ENCODE assay signal across 14 mouse cellular contexts in genomic region chr12:79628121-79628774, GRCm38 (mm10).
DNase-seq lines count a peak whose midpoint lies in the region; ATAC-seq and TF ChIP-seq lines count a peak whose summit lies in the region.
"Had no signal": no experiment of that assay in that cellular context is flagged by ENCODE, and none has a peak within 500 bp of the region (broad histone marks: within the 10 kb centered on the region; RNA-seq: fewer than 3 reads in every experiment).

No protein-coding gene starts in this region.

- no peak overlapping the region for H3K9ac ChIP-seq in heart, embryonic 11.5 days (ENCODE audit: low read depth, low read length)
- peak overlapping the region; percentile 22; the same call in 1 of the 2 replicates for H3K9ac ChIP-seq in midbrain, embryonic 11.5 days (ENCODE audit: low read length)
- H3K9ac ChIP-seq in midbrain, postnatal 0 days (replicated peaks; ENCODE audit: low read length, poor library complexity, severe bottlenecking) = no peak overlapping the region
- H3K9ac ChIP-seq in embryonic facial prominence, embryonic 14.5 days (ENCODE audit: low read depth, low read length) = no peak overlapping the region
- H3K9ac ChIP-seq: forebrain, embryonic 12.5 days had no signal

- ATAC-seq in heart, embryonic 11.5 days (replicated peaks; ENCODE audit: insufficient number of reproducible peaks, low FRiP score, low TSS enrichment) = no peak
- ATAC-seq in midbrain, embryonic 11.5 days (ENCODE audit: low FRiP score) = no peak
- ATAC-seq in midbrain, postnatal 0 days (ENCODE audit: low FRiP score) = no peak
- ATAC-seq in embryonic facial prominence, embryonic 14.5 days (ENCODE audit: low read depth) = peak; percentile 67; the same call in 1 of the 2 replicates

- no peaks in the 10 kb centered on the region for H3K36me3 ChIP-seq in heart, embryonic 11.5 days (ENCODE audit: control insufficient read depth, insufficient read depth, low read length)
- H3K36me3 ChIP-seq in midbrain, embryonic 11.5 days (ENCODE audit: control insufficient read depth, insufficient read depth, low read length) = no peaks in the 10 kb centered on the region
- H3K36me3 ChIP-seq in midbrain, postnatal 0 days (ENCODE audit: insufficient read depth, low read length) = no peaks in the 10 kb centered on the region
- no peaks in the 10 kb centered on the region for H3K36me3 ChIP-seq in embryonic facial prominence, embryonic 14.5 days (ENCODE audit: control insufficient read depth, insufficient read depth, low read length)
- H3K36me3 ChIP-seq in splenic B cell, adult 2 months (ENCODE audit: control insufficient read depth, insufficient read depth, low read length, poor library complexity, severe bottlenecking) = no peaks in the 10 kb centered on the region
- H3K36me3 ChIP-seq: forebrain, embryonic 12.5 days had no signal

- no peak for TF ChIP-seq CTCF in midbrain, postnatal 0 days (IDR thresholded peaks at IDR 0.05)

- H3K27ac ChIP-seq in heart, embryonic 11.5 days (ENCODE audit: low read depth, low read length) = no peak overlapping the region
- H3K27ac ChIP-seq in midbrain, embryonic 11.5 days (ENCODE audit: low read depth, low read length) = no peak overlapping the region
- no peak overlapping the region for H3K27ac ChIP-seq in midbrain, postnatal 0 days (ENCODE audit: low read depth, low read length)
- H3K27ac ChIP-seq in embryonic facial prominence, embryonic 14.5 days (replicated peaks; ENCODE audit: low read depth, low read length) = peak overlapping the region; percentile 61

- no peaks in the 10 kb centered on the region for H3K9me3 ChIP-seq in heart, embryonic 11.5 days (replicated peaks; ENCODE audit: control insufficient read depth, low read length)
- no peaks in the 10 kb centered on the region for H3K9me3 ChIP-seq in midbrain, embryonic 11.5 days (ENCODE audit: control insufficient read depth, low read length)
- H3K9me3 ChIP-seq in midbrain, postnatal 0 days (ENCODE audit: low read length) = no peaks in the 10 kb centered on the region
- H3K9me3 ChIP-seq in embryonic facial prominence, embryonic 14.5 days (ENCODE audit: control insufficient read depth, low read length) = no peaks in the 10 kb centered on the region
- H3K9me3 ChIP-seq: forebrain, embryonic 12.5 days; megakaryocyte, embryonic 14.5 days had no signal

- no peak overlapping the region for H3K4me3 ChIP-seq in heart, embryonic 11.5 days (ENCODE audit: low read depth, low read length)
- no peak overlapping the region for H3K4me3 ChIP-seq in midbrain, embryonic 11.5 days (ENCODE audit: low read depth, low read length)
- no peak overlapping the region for H3K4me3 ChIP-seq in midbrain, postnatal 0 days (ENCODE audit: low read depth, low read length)
- H3K4me3 ChIP-seq in embryonic facial prominence, embryonic 14.5 days (ENCODE audit: low read depth, low read length) = no peak overlapping the region
- H3K4me3 ChIP-seq: forebrain, embryonic 12.5 days; megakaryocyte, embryonic 14.5 days had no signal

- 66% methylated on average over 5 of the region's 5 CpGs for WGBS in heart, embryonic 11.5 days (ENCODE audit: insufficient replicate concordance)
- 65% methylated on average over 5 of the region's 5 CpGs for WGBS in midbrain, embryonic 11.5 days
- 62% methylated on average over 5 of the region's 5 CpGs for WGBS in midbrain, postnatal 0 days
- WGBS in embryonic facial prominence, embryonic 14.5 days = 30% methylated on average over 5 of the region's 5 CpGs

- H3K27me3 ChIP-seq in heart, embryonic 11.5 days (ENCODE audit: control insufficient read depth, insufficient read depth, low read length) = no peaks in the 10 kb centered on the region
- no peaks in the 10 kb centered on the region for H3K27me3 ChIP-seq in midbrain, embryonic 11.5 days (ENCODE audit: control insufficient read depth, insufficient read depth, low read length)
- H3K27me3 ChIP-seq in midbrain, postnatal 0 days (ENCODE audit: insufficient read depth, low read length) = no peaks in the 10 kb centered on the region
- no peaks in the 10 kb centered on the region for H3K27me3 ChIP-seq in embryonic facial prominence, embryonic 14.5 days (replicated peaks; ENCODE audit: control insufficient read depth, insufficient read depth, low read length)
- no peaks in the 10 kb centered on the region for H3K27me3 ChIP-seq in splenic B cell, adult 2 months (ENCODE audit: control insufficient read depth, insufficient read depth, low read length, poor library complexity, severe bottlenecking)
- H3K27me3 ChIP-seq: forebrain, embryonic 12.5 days; megakaryocyte, embryonic 14.5 days had no signal

- DNase-seq in heart, adult 11 months = peak; percentile 87
- DNase-seq in midbrain, embryonic 11.5 days (ENCODE audit: low spot score, missing footprints) = no peak
- no peak for DNase-seq in midbrain, postnatal 0 days (ENCODE audit: low spot score)
- peak; percentile 80 for DNase-seq in embryonic facial prominence, embryonic 14.5 days (ENCODE audit: low spot score)
- DNase-seq in splenic B cell, adult 2 months (ENCODE audit: low read depth, low spot score) = peak; percentile 54
- DNase-seq in urinary bladder, postnatal 25 days (ENCODE audit: low spot score) = no peak
- DNase-seq in testis, postnatal 14 days (ENCODE audit: low spot score) = no peak
- DNase-seq: cerebellum, postnatal 10 days; gastrocnemius, postnatal 14 days; heart, postnatal 14 days; kidney, postnatal 14 days had no signal

- H3K4me1 ChIP-seq in heart, embryonic 11.5 days (ENCODE audit: control insufficient read depth, insufficient read depth, low read length) = no peaks in the 10 kb centered on the region; the same call in 1 of the 2 replicates
- peaks cover 24% of the 10 kb centered on the region for H3K4me1 ChIP-seq in midbrain, embryonic 11.5 days (ENCODE audit: control insufficient read depth, insufficient read depth, low read length)
- H3K4me1 ChIP-seq in midbrain, postnatal 0 days (ENCODE audit: insufficient read depth, low read length) = no peaks in the 10 kb centered on the region
- peaks cover 20% of the 10 kb centered on the region for H3K4me1 ChIP-seq in embryonic facial prominence, embryonic 14.5 days (ENCODE audit: control insufficient read depth, insufficient read depth, low read length)

- H3K4me2 ChIP-seq in heart, embryonic 11.5 days = no peak overlapping the region
- no peak overlapping the region for H3K4me2 ChIP-seq in midbrain, embryonic 11.5 days
- no peak overlapping the region for H3K4me2 ChIP-seq in midbrain, postnatal 0 days (ENCODE audit: low read depth, low read length, poor library complexity, severe bottlenecking)
- H3K4me2 ChIP-seq in embryonic facial prominence, embryonic 14.5 days (ENCODE audit: low read depth, low read length) = no peak overlapping the region
- H3K4me2 ChIP-seq: forebrain, embryonic 12.5 days had no signal

Comparison
In these comparisons a context has a peak if more than half of its experiments do, and no peak if none do; other contexts are left out.
1. DNase-seq: peak in heart, adult 11 months (single experiment), embryonic facial prominence, embryonic 14.5 days (single experiment) and splenic B cell, adult 2 months (single experiment); none in midbrain, embryonic 11.5 days (single experiment), midbrain, postnatal 0 days (single experiment), urinary bladder, postnatal 25 days (single experiment) and testis, postnatal 14 days (single experiment).